Mouse (Mus musculus): Measurements from ENCODE around the gene Zfp426.

GRCm38 (mm10) chr9:20443183-20443783 is 49.3 kb downstream of the Zfp426 start:
- no peak for TF ChIP-seq POLR2A (IDR thresholded peaks at IDR 0.05; ENCODE audit: insufficient read depth, low read depth, low read length)
- no peak for TF ChIP-seq CTCF (IDR thresholded peaks at IDR 0.05)

All from heart, adult 2 months (tissue).